Mouse (Mus musculus): ENCODE measurements at regions not wholly inside any gene's neighbourhood (a gene's known extent, or its start where the extent isn't known, plus 50 kb on each side); places are given as distances from the start of the nearest gene placed in this dataset.

DNA sequence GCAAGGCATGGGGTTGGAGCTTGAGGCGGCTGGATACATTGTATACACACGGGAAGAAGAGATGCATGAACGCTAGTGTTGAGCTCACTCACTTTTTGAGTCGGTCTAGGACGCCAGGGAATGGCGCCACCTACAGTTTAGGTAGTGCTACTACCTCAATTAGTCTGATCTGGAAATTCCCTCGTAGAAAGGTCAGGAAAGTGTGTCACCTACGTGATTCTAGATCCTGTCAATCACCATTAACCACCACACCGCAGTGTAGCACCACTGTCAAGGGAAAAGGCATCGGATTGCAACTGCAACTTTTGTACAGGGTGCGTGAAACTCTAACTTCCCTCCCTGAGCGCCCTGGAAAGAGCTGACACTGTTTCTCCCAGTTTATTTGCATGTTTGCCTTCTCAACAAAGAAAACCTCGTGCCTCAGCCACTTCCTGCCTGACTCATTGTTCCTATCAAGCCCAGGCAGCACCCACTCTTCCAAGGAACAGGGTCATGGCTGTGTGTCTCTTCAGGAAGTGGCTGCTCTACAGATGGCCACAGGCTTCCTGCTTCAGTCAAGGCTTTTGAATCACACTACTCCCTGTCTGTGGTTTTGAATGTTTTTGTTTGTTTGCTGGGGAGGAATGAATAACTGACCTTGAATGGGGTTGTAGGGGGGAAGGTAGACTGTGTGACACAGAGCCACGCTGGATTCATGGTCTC lies 231.6 kb upstream of the Jmjd1c start:
- Histone ChIP-seq H3K9me3 (ENCODE audit: low read length) (peaks cover 5% of the 10 kb centered on the region; the same call in 1 of the 2 replicates), H3K4me1 (replicated peaks; ENCODE audit: low read depth, low read length) (peaks cover 26% of the 10 kb centered on the region), H3K27me3 (ENCODE audit: insufficient read depth, low read length) (no peaks in the 10 kb centered on the region), H3K36me3 (ENCODE audit: insufficient read depth, low read length) (no peaks in the 10 kb centered on the region), H3K4me3 (replicated peaks; ENCODE audit: low read length) (no peak overlapping the region)
- no peak for TF ChIP-seq NANOG (IDR thresholded peaks at IDR 0.05; ENCODE audit: borderline replicate concordance, low read length)
- peak; percentile 83 for TF ChIP-seq CTCF (conservative IDR thresholded peaks at IDR 0.05; ENCODE audit: low read length)
- no peak for TF ChIP-seq POU5F1 (IDR thresholded peaks at IDR 0.05; ENCODE audit: borderline replicate concordance, low read length)

DNA sequence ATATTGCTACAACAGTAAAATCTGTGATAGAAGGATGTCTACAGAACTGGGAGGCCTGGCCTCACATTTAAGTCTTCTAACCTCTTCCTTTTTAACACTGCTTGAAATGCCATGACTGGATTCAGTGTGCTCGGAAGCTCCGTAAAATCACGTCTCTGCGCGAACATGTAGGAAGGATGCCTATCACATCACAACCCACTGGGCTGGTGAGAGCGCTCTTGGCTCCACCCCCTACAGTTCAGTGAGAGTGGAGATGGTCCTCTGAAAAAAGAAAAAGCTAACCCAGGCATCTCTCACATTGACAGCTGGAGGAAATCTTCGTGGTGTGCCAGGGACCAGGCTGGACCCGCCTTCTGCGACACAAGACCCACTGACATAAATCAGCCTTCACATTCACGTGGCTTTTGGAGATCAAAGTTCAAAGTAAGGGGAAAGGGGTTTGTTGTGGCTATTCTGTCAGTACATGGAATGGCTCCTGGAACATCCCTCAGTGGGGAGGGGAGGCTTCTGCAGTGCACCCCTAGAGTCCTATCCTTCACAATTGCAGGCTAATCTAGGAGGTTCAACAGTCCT lies 230.8 kb upstream of the Jmjd1c start:
- Histone ChIP-seq H3K4me1 (replicated peaks; ENCODE audit: low read depth, low read length) (peaks cover 29% of the 10 kb centered on the region), H3K9me3 (ENCODE audit: low read length) (peaks cover 5% of the 10 kb centered on the region; the same call in 1 of the 2 replicates), H3K36me3 (ENCODE audit: insufficient read depth, low read length) (no peaks in the 10 kb centered on the region), H3K27me3 (ENCODE audit: insufficient read depth, low read length) (no peaks in the 10 kb centered on the region), H3K4me3 (replicated peaks; ENCODE audit: low read length) (no peak overlapping the region)
- TF ChIP-seq CTCF (conservative IDR thresholded peaks at IDR 0.05; ENCODE audit: low read length): no peak
- no peak for TF ChIP-seq POU5F1 (IDR thresholded peaks at IDR 0.05; ENCODE audit: borderline replicate concordance, low read length)
- no peak for TF ChIP-seq NANOG (IDR thresholded peaks at IDR 0.05; ENCODE audit: borderline replicate concordance, low read length)

DNA sequence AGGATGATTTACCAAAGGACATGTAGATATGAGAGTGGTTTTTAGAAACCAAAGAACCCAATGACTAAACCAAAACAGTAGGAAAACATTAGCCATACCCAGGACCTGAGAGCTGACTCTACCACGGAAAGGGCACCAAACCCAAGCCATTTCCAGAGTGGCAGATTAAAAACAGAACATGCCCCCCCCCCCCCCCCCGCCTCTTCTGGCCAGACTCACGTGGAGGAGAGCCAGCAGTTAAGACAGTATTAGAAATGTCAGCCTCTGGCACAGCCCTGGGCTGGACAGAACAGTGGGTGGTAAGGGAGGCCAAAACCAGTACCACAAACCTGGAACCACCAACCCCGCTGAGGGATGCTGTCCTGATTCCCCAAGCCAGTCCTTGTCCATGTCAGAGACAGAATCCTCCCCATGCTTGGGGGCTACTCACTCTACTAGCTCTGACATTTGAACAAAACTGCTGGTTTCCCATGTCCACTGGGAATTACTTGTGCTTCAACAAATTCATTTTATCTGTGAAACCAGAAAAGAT lies 224.7 kb upstream of the Jmjd1c start:
- TF ChIP-seq POU5F1 (IDR thresholded peaks at IDR 0.05; ENCODE audit: borderline replicate concordance, low read length) (no peak), NANOG (IDR thresholded peaks at IDR 0.05; ENCODE audit: borderline replicate concordance, low read length) (no peak), CTCF (conservative IDR thresholded peaks at IDR 0.05; ENCODE audit: low read length) (no peak)
- no peaks in the 10 kb centered on the region for H3K9me3 ChIP-seq (ENCODE audit: low read length)

DNA sequence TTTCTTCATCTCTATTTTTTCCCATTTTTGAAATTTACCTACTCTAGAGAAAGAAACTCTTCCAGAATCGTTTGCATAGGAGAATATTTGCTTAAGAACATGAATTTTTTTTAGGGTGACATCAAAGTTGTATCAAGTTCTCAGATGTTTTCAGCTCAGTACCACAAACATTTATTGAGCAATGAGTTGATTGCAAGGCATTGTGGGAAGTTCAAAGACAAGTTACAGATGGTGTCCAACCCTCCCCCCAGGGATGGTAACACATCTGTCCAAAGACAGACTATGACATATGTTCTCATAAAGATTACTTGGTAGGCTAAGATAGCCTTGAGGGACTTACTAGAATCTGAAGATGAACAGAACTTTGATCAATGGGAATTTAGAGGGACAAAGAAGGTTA lies 224.3 kb upstream of the Jmjd1c start:
- H3K9me3 ChIP-seq (ENCODE audit: low read length): no peaks in the 10 kb centered on the region
- no peaks in the 10 kb centered on the region for H3K27me3 ChIP-seq (ENCODE audit: insufficient read depth, low read length)
- H3K4me3 ChIP-seq (replicated peaks; ENCODE audit: low read length): no peak overlapping the region
- no peak for TF ChIP-seq NANOG (IDR thresholded peaks at IDR 0.05; ENCODE audit: borderline replicate concordance, low read length)
- no peak for TF ChIP-seq CTCF (conservative IDR thresholded peaks at IDR 0.05; ENCODE audit: low read length)
- no peak for TF ChIP-seq POU5F1 (IDR thresholded peaks at IDR 0.05; ENCODE audit: borderline replicate concordance, low read length)
- H3K36me3 ChIP-seq (ENCODE audit: insufficient read depth, low read length): no peaks in the 10 kb centered on the region
- peaks cover 10% of the 10 kb centered on the region; the same call in 1 of the 2 replicates for H3K4me1 ChIP-seq (replicated peaks; ENCODE audit: low read depth, low read length)

More for the DNA sequence above, 224.7 kb upstream of the Jmjd1c start:
- Histone ChIP-seq H3K4me3 (replicated peaks; ENCODE audit: low read length) (no peak overlapping the region), H3K36me3 (ENCODE audit: insufficient read depth, low read length) (no peaks in the 10 kb centered on the region), H3K27me3 (ENCODE audit: insufficient read depth, low read length) (no peaks in the 10 kb centered on the region), H3K4me1 (replicated peaks; ENCODE audit: low read depth, low read length) (peaks cover 10% of the 10 kb centered on the region; the same call in 1 of the 2 replicates)

DNA sequence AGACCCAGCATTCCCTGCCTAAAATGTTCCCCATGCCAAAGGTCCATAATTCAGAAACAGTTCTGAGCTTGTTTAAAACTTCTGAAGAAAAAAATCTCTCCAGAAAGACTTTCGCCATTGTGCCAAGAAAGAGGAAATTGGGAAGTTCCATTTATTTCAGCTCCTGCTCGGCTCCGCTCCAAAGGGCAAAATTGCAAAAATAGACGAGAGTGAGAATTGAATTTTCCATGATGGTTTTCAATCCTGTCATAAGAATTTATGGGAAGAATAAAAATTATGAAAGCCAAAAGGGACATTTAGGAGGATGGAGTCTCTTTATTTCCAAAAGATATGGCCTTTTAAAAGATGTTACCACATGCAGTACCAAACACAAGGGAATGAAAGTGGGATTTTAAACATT lies 222.5 kb upstream of the Jmjd1c start:
- Histone ChIP-seq H3K4me1 (replicated peaks; ENCODE audit: low read depth, low read length) (peaks cover 10% of the 10 kb centered on the region; the same call in 1 of the 2 replicates), H3K36me3 (ENCODE audit: insufficient read depth, low read length) (no peaks in the 10 kb centered on the region), H3K9me3 (ENCODE audit: low read length) (no peaks in the 10 kb centered on the region), H3K27me3 (ENCODE audit: insufficient read depth, low read length) (no peaks in the 10 kb centered on the region), H3K4me3 (replicated peaks; ENCODE audit: low read length) (no peak overlapping the region)
- TF ChIP-seq CTCF (conservative IDR thresholded peaks at IDR 0.05; ENCODE audit: low read length): no peak
- TF ChIP-seq NANOG (IDR thresholded peaks at IDR 0.05; ENCODE audit: borderline replicate concordance, low read length): no peak
- TF ChIP-seq POU5F1 (IDR thresholded peaks at IDR 0.05; ENCODE audit: borderline replicate concordance, low read length): no peak

DNA sequence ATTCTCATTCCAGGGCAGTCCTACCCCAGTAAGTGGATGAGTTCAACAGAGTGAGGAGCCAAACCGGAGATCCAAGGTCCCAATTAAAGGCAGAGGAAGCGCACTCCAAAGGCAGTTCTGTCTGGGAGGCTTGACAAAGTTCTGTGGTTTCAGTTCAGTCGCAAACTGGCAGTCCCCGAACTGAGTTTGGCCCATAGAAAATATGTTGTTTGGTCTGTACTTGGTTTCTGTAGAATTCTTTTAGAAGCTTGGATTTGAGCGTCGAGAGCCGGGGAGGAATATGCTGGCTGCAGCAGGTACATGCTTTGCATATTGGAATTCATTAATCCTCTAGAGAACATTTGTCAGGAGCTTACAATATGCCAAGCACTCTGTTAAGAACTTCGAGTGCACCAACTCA lies 216.9 kb upstream of the Jmjd1c start:
- TF ChIP-seq CTCF (conservative IDR thresholded peaks at IDR 0.05; ENCODE audit: low read length) (no peak), NANOG (IDR thresholded peaks at IDR 0.05; ENCODE audit: borderline replicate concordance, low read length) (no peak), POU5F1 (IDR thresholded peaks at IDR 0.05; ENCODE audit: borderline replicate concordance, low read length) (no peak)
- no peaks in the 10 kb centered on the region for H3K27me3 ChIP-seq (ENCODE audit: insufficient read depth, low read length)
- H3K4me3 ChIP-seq (replicated peaks; ENCODE audit: low read length): no peak overlapping the region
- H3K9me3 ChIP-seq (ENCODE audit: low read length): no peaks in the 10 kb centered on the region; the same call in 1 of the 2 replicates
- H3K4me1 ChIP-seq (replicated peaks; ENCODE audit: low read depth, low read length): peaks cover 8% of the 10 kb centered on the region; the same call in 1 of the 2 replicates
- H3K36me3 ChIP-seq (ENCODE audit: insufficient read depth, low read length): no peaks in the 10 kb centered on the region

DNA sequence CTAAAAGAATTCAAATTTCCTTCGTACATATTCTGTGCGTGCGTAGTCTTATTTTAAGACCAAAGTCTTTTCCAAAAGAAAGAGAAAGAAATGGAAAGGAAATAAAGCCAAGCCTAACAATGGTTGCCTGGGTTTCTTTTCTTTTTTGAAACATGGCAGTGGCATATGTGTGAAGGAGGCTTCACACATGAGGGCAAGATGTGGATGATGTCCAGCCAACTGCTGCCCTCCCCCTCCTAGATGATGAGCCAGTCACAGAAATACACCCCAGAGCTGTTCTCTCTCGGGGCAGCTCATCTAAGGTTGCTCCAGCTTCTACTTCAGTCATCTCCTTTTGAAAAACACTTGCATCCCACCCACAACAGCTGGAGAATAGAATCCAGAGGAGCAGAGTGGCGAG lies 213.1 kb upstream of the Jmjd1c start:
- Histone ChIP-seq H3K36me3 (ENCODE audit: insufficient read depth, low read length) (no peaks in the 10 kb centered on the region), H3K27me3 (ENCODE audit: insufficient read depth, low read length) (no peaks in the 10 kb centered on the region), H3K4me3 (replicated peaks; ENCODE audit: low read length) (no peak overlapping the region), H3K4me1 (replicated peaks; ENCODE audit: low read depth, low read length) (peaks cover 13% of the 10 kb centered on the region), H3K9me3 (ENCODE audit: low read length) (no peaks in the 10 kb centered on the region; the same call in 1 of the 2 replicates)
- no peak for TF ChIP-seq POU5F1 (IDR thresholded peaks at IDR 0.05; ENCODE audit: borderline replicate concordance, low read length)
- TF ChIP-seq CTCF (conservative IDR thresholded peaks at IDR 0.05; ENCODE audit: low read length): no peak
- TF ChIP-seq NANOG (IDR thresholded peaks at IDR 0.05; ENCODE audit: borderline replicate concordance, low read length): no peak

DNA sequence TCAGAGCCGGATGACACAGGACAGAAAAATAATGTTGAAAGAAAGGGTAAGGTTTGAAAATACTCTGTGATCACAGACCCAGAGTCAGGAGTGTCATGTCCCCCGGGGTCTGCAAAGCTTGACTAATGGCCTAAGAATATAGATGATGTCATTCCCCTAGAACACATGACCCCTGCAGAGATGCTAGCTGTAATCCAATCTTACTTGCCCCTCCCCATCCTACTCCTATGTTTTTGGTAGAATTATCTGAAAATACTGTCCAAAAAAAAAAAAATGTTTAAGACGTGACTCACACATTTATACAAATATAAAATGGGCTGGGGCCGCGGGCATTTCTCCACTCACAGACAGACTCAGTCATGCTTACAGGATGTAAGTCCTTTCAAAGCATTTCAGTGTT lies 210.3 kb upstream of the Jmjd1c start:
- Histone ChIP-seq H3K9me3 (ENCODE audit: low read length) (no peaks in the 10 kb centered on the region), H3K4me3 (replicated peaks; ENCODE audit: low read length) (no peak overlapping the region), H3K36me3 (ENCODE audit: insufficient read depth, low read length) (no peaks in the 10 kb centered on the region), H3K27me3 (ENCODE audit: insufficient read depth, low read length) (no peaks in the 10 kb centered on the region), H3K4me1 (replicated peaks; ENCODE audit: low read depth, low read length) (peaks cover 9% of the 10 kb centered on the region; the same call in 1 of the 2 replicates)
- TF ChIP-seq POU5F1 (IDR thresholded peaks at IDR 0.05; ENCODE audit: borderline replicate concordance, low read length) (no peak), NANOG (IDR thresholded peaks at IDR 0.05; ENCODE audit: borderline replicate concordance, low read length) (no peak), CTCF (conservative IDR thresholded peaks at IDR 0.05; ENCODE audit: low read length) (no peak)
